In genomic region chr2:32610610-32611229, GRCm38 (mm10) we compare ENCODE assay signal across 8 mouse cellular contexts. TPM values are rescaled to one million over a fixed set of nuclear protein-coding genes. Genes with fewer than 3 reads are reported as not detected.
DNase-seq lines count a peak whose midpoint lies in the region; ATAC-seq and TF ChIP-seq lines count a peak whose summit lies in the region.
"Had no signal": no experiment of that assay in that cellular context is flagged by ENCODE, and none has a peak within 500 bp of the region (broad histone marks: within the 10 kb centered on the region; RNA-seq: fewer than 3 reads in every experiment).

No protein-coding gene starts in this region.

- peak overlapping the region; percentile 39 for H3K4me2 ChIP-seq in neural tube, embryonic 11.5 days (ENCODE audit: low read depth)
- peak overlapping the region; percentile 42 for H3K4me2 ChIP-seq in forebrain, embryonic 15.5 days (replicated peaks)
- H3K4me2 ChIP-seq in intestine, embryonic 16.5 days (ENCODE audit: low read depth, low read length) = peak overlapping the region; percentile 59
- peak overlapping the region; percentile 67 for H3K4me2 ChIP-seq in lung, embryonic 16.5 days (ENCODE audit: low read depth, low read length)
- H3K4me2 ChIP-seq in stomach, postnatal 0 days (replicated peaks; ENCODE audit: low read depth) = peak overlapping the region; percentile 53

- no peak for ATAC-seq in neural tube, embryonic 11.5 days (ENCODE audit: insufficient read depth, low FRiP score, low TSS enrichment)
- ATAC-seq in forebrain, embryonic 15.5 days (replicated peaks) = no peak
- no peak for ATAC-seq in intestine, embryonic 16.5 days
- peak; percentile 13; the same call in 1 of the 2 replicates for ATAC-seq in lung, embryonic 16.5 days (ENCODE audit: low read depth)
- no peak for ATAC-seq in stomach, postnatal 0 days (ENCODE audit: low FRiP score, low TSS enrichment)

- H3K4me1 ChIP-seq in neural tube, embryonic 11.5 days (ENCODE audit: control insufficient read depth, insufficient read depth, low read length) = peaks cover 9% of the 10 kb centered on the region
- H3K4me1 ChIP-seq in bone marrow, adult 2 months (ENCODE audit: control insufficient read depth, insufficient read depth, low read length) = no peaks in the 10 kb centered on the region; the same call in 1 of the 2 replicates
- H3K4me1 ChIP-seq in forebrain, embryonic 15.5 days = peaks cover 27% of the 10 kb centered on the region
- peaks cover 32% of the 10 kb centered on the region for H3K4me1 ChIP-seq in intestine, embryonic 16.5 days (ENCODE audit: control insufficient read depth, insufficient read depth, low read length)
- peaks cover 38% of the 10 kb centered on the region for H3K4me1 ChIP-seq in lung, embryonic 16.5 days (replicated peaks; ENCODE audit: control insufficient read depth, insufficient read depth, low read length)
- peaks cover 6% of the 10 kb centered on the region; the same call in 1 of the 2 replicates for H3K4me1 ChIP-seq in stomach, postnatal 0 days (replicated peaks; ENCODE audit: control insufficient read depth, insufficient read depth)

- no peak for TF ChIP-seq CTCF in bone marrow, adult 2 months (IDR thresholded peaks at IDR 0.05; ENCODE audit: control insufficient read depth, insufficient read depth, low read length)
- TF ChIP-seq CTCF in stomach, postnatal 0 days (IDR thresholded peaks at IDR 0.05; ENCODE audit: low read depth) = peak; percentile 69

- no peak overlapping the region for H3K27ac ChIP-seq in neural tube, embryonic 11.5 days (ENCODE audit: low read depth, low read length)
- no peak overlapping the region for H3K27ac ChIP-seq in bone marrow, adult 2 months (ENCODE audit: control insufficient read depth, insufficient read depth, low read depth, low read length, poor library complexity)
- no peak overlapping the region for H3K27ac ChIP-seq in forebrain, embryonic 15.5 days (replicated peaks)
- H3K27ac ChIP-seq in intestine, embryonic 16.5 days (ENCODE audit: low read length) = no peak overlapping the region
- peak overlapping the region; percentile 63 for H3K27ac ChIP-seq in lung, embryonic 16.5 days (ENCODE audit: low read length)
- peak overlapping the region; percentile 45 for H3K27ac ChIP-seq in stomach, postnatal 0 days (replicated peaks)

- no peaks in the 10 kb centered on the region; the same call in 1 of the 2 replicates for H3K36me3 ChIP-seq in neural tube, embryonic 11.5 days (ENCODE audit: control insufficient read depth, insufficient read depth, low read length)
- H3K36me3 ChIP-seq in forebrain, embryonic 15.5 days = no peaks in the 10 kb centered on the region
- no peaks in the 10 kb centered on the region for H3K36me3 ChIP-seq in intestine, embryonic 16.5 days (ENCODE audit: control insufficient read depth, insufficient read depth, low read length)
- H3K36me3 ChIP-seq in lung, embryonic 16.5 days (ENCODE audit: control insufficient read depth, insufficient read depth, low read length) = peaks cover 2% of the 10 kb centered on the region; the same call in 1 of the 2 replicates
- H3K36me3 ChIP-seq in stomach, postnatal 0 days (ENCODE audit: control insufficient read depth, insufficient read depth, low read length) = no peaks in the 10 kb centered on the region

- no peak overlapping the region for H3K9ac ChIP-seq in neural tube, embryonic 11.5 days (ENCODE audit: low read length)
- no peak overlapping the region for H3K9ac ChIP-seq in forebrain, embryonic 15.5 days (replicated peaks)
- peak overlapping the region; percentile 53; the same call in 1 of the 2 replicates for H3K9ac ChIP-seq in intestine, embryonic 16.5 days (ENCODE audit: low read depth, low read length)
- H3K9ac ChIP-seq in lung, embryonic 16.5 days (ENCODE audit: low read length) = peak overlapping the region; percentile 59
- H3K9ac ChIP-seq in stomach, postnatal 0 days (ENCODE audit: low read length) = peak overlapping the region; percentile 43; the same call in 1 of the 2 replicates

- no peak for TF ChIP-seq POLR2A in bone marrow, adult 2 months (IDR thresholded peaks at IDR 0.05; ENCODE audit: borderline replicate concordance, control insufficient read depth, low read depth, low read length)

- DNase-seq in neural tube, embryonic 11.5 days (ENCODE audit: low spot score) = peak; percentile 48
- DNase-seq in neural tube, embryonic 10.5 days (ENCODE audit: extremely low spot score, low spot score) = no peak
- DNase-seq in stomach, postnatal 0 days (ENCODE audit: low spot score) = peak; percentile 54

- no peak for TF ChIP-seq EP300 in stomach, postnatal 0 days (optimal IDR thresholded peaks at IDR 0.05)

- no peaks in the 10 kb centered on the region for H3K9me3 ChIP-seq in neural tube, embryonic 11.5 days (ENCODE audit: control insufficient read depth, low read length)
- no peaks in the 10 kb centered on the region for H3K9me3 ChIP-seq in forebrain, embryonic 15.5 days
- H3K9me3 ChIP-seq in intestine, embryonic 16.5 days (ENCODE audit: control insufficient read depth, low read length) = peaks cover 3% of the 10 kb centered on the region; the same call in 1 of the 2 replicates
- H3K9me3 ChIP-seq in lung, embryonic 16.5 days (ENCODE audit: control insufficient read depth, low read length) = no peaks in the 10 kb centered on the region
- H3K9me3 ChIP-seq in stomach, postnatal 0 days (ENCODE audit: control insufficient read depth, low read length) = no peaks in the 10 kb centered on the region

- WGBS in neural tube, embryonic 11.5 days = 17% methylated on average over 23 of the region's 23 CpGs
- 18% methylated on average over 23 of the region's 23 CpGs for WGBS in bone marrow, adult 2 months
- 15% methylated on average over 23 of the region's 23 CpGs for WGBS in forebrain, embryonic 15.5 days
- WGBS in intestine, embryonic 16.5 days = 12% methylated on average over 23 of the region's 23 CpGs
- 8% methylated on average over 23 of the region's 23 CpGs for WGBS in lung, embryonic 16.5 days
- 12% methylated on average over 23 of the region's 23 CpGs for WGBS in stomach, postnatal 0 days

- H3K4me3 ChIP-seq in neural tube, embryonic 11.5 days (ENCODE audit: low read depth, low read length) = no peak overlapping the region
- peak overlapping the region; percentile 29 for H3K4me3 ChIP-seq in bone marrow, adult 2 months (replicated peaks; ENCODE audit: control insufficient read depth, low read depth, low read length)
- H3K4me3 ChIP-seq in forebrain, embryonic 15.5 days = peak overlapping the region; percentile 37
- peak overlapping the region; percentile 48 for H3K4me3 ChIP-seq in intestine, embryonic 16.5 days (ENCODE audit: low read length)
- peak overlapping the region; percentile 53 for H3K4me3 ChIP-seq in lung, embryonic 16.5 days (ENCODE audit: low read length)
- H3K4me3 ChIP-seq in stomach, postnatal 0 days (ENCODE audit: low read depth, low read length) = peak overlapping the region; percentile 36; the same call in 1 of the 2 replicates

- no peaks in the 10 kb centered on the region; the same call in 1 of the 2 replicates for H3K27me3 ChIP-seq in neural tube, embryonic 11.5 days (ENCODE audit: control insufficient read depth, insufficient read depth, low read length)
- no peaks in the 10 kb centered on the region for H3K27me3 ChIP-seq in forebrain, embryonic 15.5 days
- H3K27me3 ChIP-seq in intestine, embryonic 16.5 days (replicated peaks; ENCODE audit: control insufficient read depth, insufficient read depth, low read length) = no peaks in the 10 kb centered on the region
- no peaks in the 10 kb centered on the region for H3K27me3 ChIP-seq in lung, embryonic 16.5 days (ENCODE audit: control insufficient read depth, insufficient read depth, low read depth, low read length)
- H3K27me3 ChIP-seq in stomach, postnatal 0 days (ENCODE audit: control insufficient read depth, insufficient read depth, low read length) = no peaks in the 10 kb centered on the region

RNA-seq across cellular contexts. Expression of gene Ak1, which starts 10.8 kb away (rescaled TPM):
- 33.0 and 33.8 TPM in 2 replicates for polyA plus RNA-seq in neural tube, embryonic 11.5 days (2014; fragmentation: Nextera tagmentation; extraction: Ambion mirVana)
- polyA plus RNA-seq in bone marrow, adult 2 months (2011; ENCODE audit: insufficient read depth, insufficient read length, low replicate concordance, missing spikeins) = 4.0 and 9.1 TPM in 2 replicates
- 74.1 and 79.6 TPM in 2 replicates for polyA plus RNA-seq in forebrain, embryonic 15.5 days (2015; fragmentation: Nextera tagmentation; extraction: Ambion mirVana)
- 15.3 and 18.6 TPM in 2 replicates for polyA plus RNA-seq in intestine, embryonic 16.5 days (2015; fragmentation: Nextera tagmentation; extraction: Ambion mirVana)
- 67.2 and 76.7 TPM in 2 replicates for polyA plus RNA-seq in lung, embryonic 16.5 days (2015; fragmentation: Nextera tagmentation; extraction: Ambion mirVana)
- polyA plus RNA-seq in stomach, postnatal 0 days (2015; fragmentation: Nextera tagmentation; extraction: Ambion mirVana) = 21.8 and 26.1 TPM in 2 replicates

RNA-seq across cellular contexts. Expression of gene St6galnac6, which starts 11.2 kb away (rescaled TPM):
- polyA plus RNA-seq in neural tube, embryonic 11.5 days (2014; fragmentation: Nextera tagmentation; extraction: Ambion mirVana) = 4.8 and 5.1 TPM in 2 replicates
- polyA plus RNA-seq in bone marrow, adult 2 months (2011; ENCODE audit: insufficient read depth, insufficient read length, low replicate concordance, missing spikeins) = 13.3 and 25.7 TPM in 2 replicates
- polyA plus RNA-seq in forebrain, embryonic 15.5 days (2015; fragmentation: Nextera tagmentation; extraction: Ambion mirVana) = 16.6 and 19.3 TPM in 2 replicates
- polyA plus RNA-seq in intestine, embryonic 16.5 days (2015; fragmentation: Nextera tagmentation; extraction: Ambion mirVana) = 12.3 and 15.2 TPM in 2 replicates
- polyA plus RNA-seq in lung, embryonic 16.5 days (2015; fragmentation: Nextera tagmentation; extraction: Ambion mirVana) = 25.4 and 26.3 TPM in 2 replicates
- 9.1 and 11.3 TPM in 2 replicates for polyA plus RNA-seq in stomach, postnatal 0 days (2015; fragmentation: Nextera tagmentation; extraction: Ambion mirVana)

RNA-seq across cellular contexts. Expression of gene St6galnac4, which starts 23.8 kb away (rescaled TPM):
- 20.9 and 21.8 TPM in 2 replicates for polyA plus RNA-seq in neural tube, embryonic 11.5 days (2014; fragmentation: Nextera tagmentation; extraction: Ambion mirVana)
- 8.6 and 18.7 TPM in 2 replicates for polyA plus RNA-seq in bone marrow, adult 2 months (2011; ENCODE audit: insufficient read depth, insufficient read length, low replicate concordance, missing spikeins)
- polyA plus RNA-seq in forebrain, embryonic 15.5 days (2015; fragmentation: Nextera tagmentation; extraction: Ambion mirVana) = 25.9 and 26.4 TPM in 2 replicates
- 14.7 and 16.5 TPM in 2 replicates for polyA plus RNA-seq in intestine, embryonic 16.5 days (2015; fragmentation: Nextera tagmentation; extraction: Ambion mirVana)
- 26.0 and 28.1 TPM in 2 replicates for polyA plus RNA-seq in lung, embryonic 16.5 days (2015; fragmentation: Nextera tagmentation; extraction: Ambion mirVana)
- polyA plus RNA-seq in stomach, postnatal 0 days (2015; fragmentation: Nextera tagmentation; extraction: Ambion mirVana) = 7.4 and 7.7 TPM in 2 replicates

RNA-seq across cellular contexts. Expression of gene 9430097D07Rik, which starts 35.2 kb away (rescaled TPM):
- polyA plus RNA-seq in neural tube, embryonic 11.5 days (2014; fragmentation: Nextera tagmentation; extraction: Ambion mirVana) = 0.25 and 0.58 TPM in 2 replicates
- not detected in 2 replicates for polyA plus RNA-seq in bone marrow, adult 2 months (2011; ENCODE audit: insufficient read depth, insufficient read length, low replicate concordance, missing spikeins)
- polyA plus RNA-seq in forebrain, embryonic 15.5 days (2015; fragmentation: Nextera tagmentation; extraction: Ambion mirVana) = 0.23 and 0.24 TPM in 2 replicates
- polyA plus RNA-seq in intestine, embryonic 16.5 days (2015; fragmentation: Nextera tagmentation; extraction: Ambion mirVana) = not detected in 2 replicates
- not detected in 2 replicates for polyA plus RNA-seq in lung, embryonic 16.5 days (2015; fragmentation: Nextera tagmentation; extraction: Ambion mirVana)
- polyA plus RNA-seq in stomach, postnatal 0 days (2015; fragmentation: Nextera tagmentation; extraction: Ambion mirVana) = not detected in 2 replicates
- polyA plus RNA-seq: gonadal fat pad, adult 2 months had no signal

RNA-seq across cellular contexts. Expression of gene Eng, which starts 35.7 kb away (rescaled TPM):
- 24.5 and 26.8 TPM in 2 replicates for polyA plus RNA-seq in neural tube, embryonic 11.5 days (2014; fragmentation: Nextera tagmentation; extraction: Ambion mirVana)
- polyA plus RNA-seq in bone marrow, adult 2 months (2011; ENCODE audit: insufficient read depth, insufficient read length, low replicate concordance, missing spikeins) = 8.4 and 11.3 TPM in 2 replicates
- 23.4 and 25.1 TPM in 2 replicates for polyA plus RNA-seq in forebrain, embryonic 15.5 days (2015; fragmentation: Nextera tagmentation; extraction: Ambion mirVana)
- polyA plus RNA-seq in intestine, embryonic 16.5 days (2015; fragmentation: Nextera tagmentation; extraction: Ambion mirVana) = 66.8 and 70.3 TPM in 2 replicates
- polyA plus RNA-seq in lung, embryonic 16.5 days (2015; fragmentation: Nextera tagmentation; extraction: Ambion mirVana) = 108 and 120 TPM in 2 replicates
- 23.0 and 23.3 TPM in 2 replicates for polyA plus RNA-seq in stomach, postnatal 0 days (2015; fragmentation: Nextera tagmentation; extraction: Ambion mirVana)

Comparison
In these comparisons a context has a peak if more than half of its experiments do, and no peak if none do; other contexts are left out.
1. H3K27ac ChIP-seq: peak in lung, embryonic 16.5 days (single experiment) and stomach, postnatal 0 days (single experiment); none in neural tube, embryonic 11.5 days (single experiment), bone marrow, adult 2 months (single experiment), forebrain, embryonic 15.5 days (single experiment) and intestine, embryonic 16.5 days (single experiment).
2. H3K9ac ChIP-seq: peak in intestine, embryonic 16.5 days (single experiment), lung, embryonic 16.5 days (single experiment) and stomach, postnatal 0 days (single experiment); none in neural tube, embryonic 11.5 days (single experiment) and forebrain, embryonic 15.5 days (single experiment).
3. Peak in every context shown above with its lines, with median percentiles within 50 percentile points of each other: H3K4me2 ChIP-seq.